Mouse (Mus musculus) ES-E14 (cell line): ENCODE measurements around the gene Adssl1.

Experiments used
- CHD2 ChIP-seq: IDR thresholded peaks from 2 replicates; pipeline ENCODE4 v1.6.1; 2014; ENCODE audit warnings: mild to moderate bottlenecking, low read depth, low read length, inconsistent platforms
- HCFC1 ChIP-seq: IDR thresholded peaks from 2 replicates; pipeline ENCODE4 v1.6.1; 2012; ENCODE audit warnings: low read length, inconsistent platforms, borderline replicate concordance; ENCODE audit not compliant: insufficient read depth
- MAFK ChIP-seq: IDR thresholded peaks from 2 replicates; pipeline ENCODE4 v1.6.1; 2014; ENCODE audit warnings: mild to moderate bottlenecking, low read depth, low read length, inconsistent platforms; ENCODE audit not compliant: insufficient read depth
- ZC3H11A ChIP-seq: IDR thresholded peaks from 2 replicates; pipeline ENCODE4 v1.6.1; 2012; ENCODE audit warnings: low read depth, mild to moderate bottlenecking, inconsistent platforms, low read length, borderline replicate concordance

- TF ChIP-seq CHD2 (no peak), HCFC1 (no peak), MAFK (no peak), ZC3H11A (no peak)
These were observed 43.5 kb upstream of the Adssl1 start for GRCm38 (mm10) chr12:112576341-112576740.
